In the genomic region with DNA sequence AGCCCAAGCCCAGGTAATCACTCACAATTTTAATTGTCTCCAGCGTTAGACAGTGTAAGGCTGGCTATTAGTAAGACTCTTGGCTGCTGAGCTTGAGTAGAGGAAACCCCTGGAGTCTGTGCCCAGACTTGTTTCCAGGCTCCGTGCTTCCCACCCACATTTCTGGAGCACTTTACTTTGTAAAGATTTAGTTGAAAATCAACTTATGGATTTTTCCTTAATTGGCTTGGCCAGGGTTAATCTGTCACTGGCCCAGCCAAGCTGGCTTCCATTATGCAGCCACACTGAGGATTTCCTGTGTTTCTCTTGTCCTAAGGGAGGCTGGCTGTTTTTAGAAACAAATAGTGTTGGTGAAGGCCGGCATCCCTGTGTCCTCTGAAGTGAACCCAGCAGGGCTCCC, we compare ENCODE assay signal across 12 mouse cellular contexts.
A peak's percentile ranks its signal among the peaks of the same experiment; 100 is the strongest.
DNase-seq lines count a peak whose midpoint lies in the region; ATAC-seq and TF ChIP-seq lines count a peak whose summit lies in the region.
"Had no signal": no experiment of that assay in that cellular context is flagged by ENCODE, and none has a peak within 500 bp of the region (broad histone marks: within the 10 kb centered on the region; RNA-seq: fewer than 3 reads in every experiment).

No protein-coding gene starts in this region.

- no peak overlapping the region for H3K4me2 ChIP-seq in heart, embryonic 12.5 days
- H3K4me2 ChIP-seq in limb, embryonic 12.5 days = no peak overlapping the region
- H3K4me2 ChIP-seq: forebrain, embryonic 15.5 days; heart, embryonic 13.5 days; liver, embryonic 15.5 days had no signal

- H3K36me3 ChIP-seq in heart, adult 2 months (ENCODE audit: control insufficient read depth, insufficient read depth, low read length) = peaks cover 2% of the 10 kb centered on the region
- no peaks in the 10 kb centered on the region for H3K36me3 ChIP-seq in heart, embryonic 12.5 days
- H3K36me3 ChIP-seq in embryonic facial prominence, embryonic 10.5 days (replicated peaks) = no peaks in the 10 kb centered on the region
- no peaks in the 10 kb centered on the region for H3K36me3 ChIP-seq in limb, embryonic 12.5 days
- H3K36me3 ChIP-seq: forebrain, embryonic 15.5 days; heart, embryonic 13.5 days; liver, embryonic 15.5 days had no signal

- H3K4me1 ChIP-seq in heart, adult 2 months (ENCODE audit: control insufficient read depth, insufficient read depth, low read length) = peaks cover 9% of the 10 kb centered on the region
- peaks cover 41% of the 10 kb centered on the region for H3K4me1 ChIP-seq in heart, embryonic 12.5 days (replicated peaks)
- H3K4me1 ChIP-seq in embryonic facial prominence, embryonic 10.5 days = peaks cover 63% of the 10 kb centered on the region
- peaks cover 20% of the 10 kb centered on the region for H3K4me1 ChIP-seq in limb, embryonic 12.5 days (replicated peaks)
- H3K4me1 ChIP-seq: forebrain, embryonic 15.5 days; liver, embryonic 15.5 days had no signal

- no peaks in the 10 kb centered on the region for H3K9me3 ChIP-seq in heart, embryonic 12.5 days (replicated peaks)
- H3K9me3 ChIP-seq in embryonic facial prominence, embryonic 10.5 days = no peaks in the 10 kb centered on the region
- H3K9me3 ChIP-seq in limb, embryonic 12.5 days = no peaks in the 10 kb centered on the region
- H3K9me3 ChIP-seq: forebrain, embryonic 15.5 days; heart, embryonic 13.5 days; liver, embryonic 15.5 days had no signal

- 30% methylated on average over 3 of the region's 3 CpGs for WGBS in heart, adult 2 months
- 43% methylated on average over 3 of the region's 3 CpGs for WGBS in heart, embryonic 12.5 days
- WGBS in embryonic facial prominence, embryonic 10.5 days = 25% methylated on average over 3 of the region's 3 CpGs
- 11% methylated on average over 3 of the region's 3 CpGs for WGBS in limb, embryonic 12.5 days

- DNase-seq in heart, adult 2 months = peak; percentile 14 to 29
- DNase-seq in embryonic facial prominence, embryonic 10.5 days (ENCODE audit: low spot score) = peak; percentile 47
- peak; percentile 11 for DNase-seq in kidney, adult 18-20 months
- no peak for DNase-seq in layer of hippocampus, adult 2 months (ENCODE audit: low spot score in 2 of 2)
- no peak for DNase-seq in liver
- DNase-seq in spleen, adult 18-20 months = no peak
- DNase-seq: thymus, postnatal 4 days had no signal

- H3K27me3 ChIP-seq in heart, adult 2 months (ENCODE audit: control insufficient read depth, insufficient read depth, low read length) = no peaks in the 10 kb centered on the region
- 0 out of 2 replicates have a peak, but pooled peaks cover 2% of the 10 kb centered on the region for H3K27me3 ChIP-seq in heart, embryonic 12.5 days (replicated peaks)
- H3K27me3 ChIP-seq in embryonic facial prominence, embryonic 10.5 days (replicated peaks; ENCODE audit: low read depth, poor library complexity, severe bottlenecking) = no peaks in the 10 kb centered on the region
- H3K27me3 ChIP-seq in limb, embryonic 12.5 days = no peaks in the 10 kb centered on the region
- H3K27me3 ChIP-seq: forebrain, embryonic 15.5 days; heart, embryonic 13.5 days; liver, embryonic 15.5 days had no signal

- TF ChIP-seq CTCF in heart, adult 2 months (IDR thresholded peaks at IDR 0.05) = no peak
- TF ChIP-seq CTCF in layer of hippocampus, adult 2 months (conservative IDR thresholded peaks at IDR 0.05) = no peak

- TF ChIP-seq EP300 in heart, adult 2 months (IDR thresholded peaks at IDR 0.05; ENCODE audit: insufficient read depth, low read depth, low read length) = no peak

- H3K79me2 ChIP-seq in heart, adult 2 months (replicated peaks; ENCODE audit: control insufficient read depth, insufficient read depth, low read length) = no peaks in the 10 kb centered on the region

- H3K4me3 ChIP-seq in heart, adult 2 months = no peak overlapping the region
- H3K4me3 ChIP-seq in heart, embryonic 12.5 days = no peak overlapping the region
- H3K4me3 ChIP-seq in embryonic facial prominence, embryonic 10.5 days = no peak overlapping the region
- H3K4me3 ChIP-seq in limb, embryonic 12.5 days (replicated peaks) = no peak overlapping the region
- H3K4me3 ChIP-seq in layer of hippocampus, adult 2 months = no peak overlapping the region
- H3K4me3 ChIP-seq: forebrain, embryonic 15.5 days; heart, embryonic 13.5 days; liver, embryonic 15.5 days had no signal

- H3K27ac ChIP-seq in heart, adult 2 months = peak overlapping the region; percentile 71
- no peak overlapping the region for H3K27ac ChIP-seq in heart, embryonic 12.5 days (ENCODE audit: poor library complexity, severe bottlenecking)
- H3K27ac ChIP-seq in embryonic facial prominence, embryonic 10.5 days (replicated peaks) = peak overlapping the region; percentile 55
- 0 out of 2 replicates have a peak overlapping the region, but pooled peaks have one; percentile 17 for H3K27ac ChIP-seq in limb, embryonic 12.5 days
- no peak overlapping the region for H3K27ac ChIP-seq in layer of hippocampus, adult 2 months
- H3K27ac ChIP-seq: forebrain, embryonic 15.5 days; heart, embryonic 13.5 days; liver, embryonic 15.5 days had no signal

- intact Hi-C loops in heart, adult 2 months (cut with DNase I) = no loop called here

- no peak for ATAC-seq in heart, embryonic 12.5 days (ENCODE audit: insufficient number of reproducible peaks, low FRiP score)
- no peak for ATAC-seq in limb, embryonic 12.5 days (ENCODE audit: insufficient number of reproducible peaks, insufficient read depth, low FRiP score, low TSS enrichment, low read depth)
- ATAC-seq: forebrain, embryonic 15.5 days had no signal

- TF ChIP-seq POLR2A in heart, adult 2 months (IDR thresholded peaks at IDR 0.05; ENCODE audit: insufficient read depth, low read depth, low read length) = no peak

- H3K9ac ChIP-seq in heart, adult 2 months (ENCODE audit: low read depth, low read length) = no peak overlapping the region
- H3K9ac ChIP-seq in heart, embryonic 12.5 days = no peak overlapping the region
- H3K9ac ChIP-seq in limb, embryonic 12.5 days (replicated peaks) = no peak overlapping the region
- H3K9ac ChIP-seq: forebrain, embryonic 15.5 days; heart, embryonic 13.5 days; liver, embryonic 15.5 days had no signal

Comparison
In these comparisons a context has a peak if more than half of its experiments do, and no peak if none do; other contexts are left out.
1. H3K27ac ChIP-seq: peak in heart, adult 2 months (single experiment), embryonic facial prominence, embryonic 10.5 days (single experiment) and limb, embryonic 12.5 days (single experiment); none in heart, embryonic 12.5 days (single experiment) and layer of hippocampus, adult 2 months (single experiment).
2. DNase-seq: peak in heart, adult 2 months (2 of 2), embryonic facial prominence, embryonic 10.5 days (single experiment) and kidney, adult 18-20 months (single experiment); none in layer of hippocampus, adult 2 months (0 of 2), liver (single experiment) and spleen, adult 18-20 months (0 of 2).